Mouse (Mus musculus): ENCODE results near the gene Slc7a3. TPM values are rescaled to one million over a fixed set of nuclear protein-coding genes. Genes with fewer than 3 reads are reported as not detected.

The Slc7a3 gene
- polyA plus RNA-seq, 1 experiment from 2014 or later: 1.9 TPM

Other genes starting within 250 kb of the Slc7a3 start
- gene Tex11, start 26.4 kb downstream of the Slc7a3 start, polyA plus RNA-seq (2015; fragmentation: Nextera tagmentation; extraction: Ambion mirVana): 0.06 TPM in 1 of 2 replicates, not detected in the other
- 50.4 and 54.3 TPM in 2 replicates for gene Snx12, start 136.5 kb upstream of the Slc7a3 start, polyA plus RNA-seq (2015; fragmentation: Nextera tagmentation; extraction: Ambion mirVana)
- gene Foxo4, start 168.5 kb upstream of the Slc7a3 start, polyA plus RNA-seq (2015; fragmentation: Nextera tagmentation; extraction: Ambion mirVana): 5.1 and 5.8 TPM in 2 replicates
- gene Gm614, start 178.0 kb upstream of the Slc7a3 start, polyA plus RNA-seq (2015; fragmentation: Nextera tagmentation; extraction: Ambion mirVana): not detected in 2 replicates
- gene Il2rg, start 182.2 kb upstream of the Slc7a3 start, polyA plus RNA-seq (2015; fragmentation: Nextera tagmentation; extraction: Ambion mirVana): 9.4 and 9.5 TPM in 2 replicates
- gene Gm20489, start 183.0 kb upstream of the Slc7a3 start, polyA plus RNA-seq (2015; fragmentation: Nextera tagmentation; extraction: Ambion mirVana): not detected in 2 replicates
- gene Med12, start 188.0 kb upstream of the Slc7a3 start, polyA plus RNA-seq (2015; fragmentation: Nextera tagmentation; extraction: Ambion mirVana): 43.1 and 43.7 TPM in 2 replicates
- 17.8 and 19.9 TPM in 2 replicates for gene Nlgn3, start 213.1 kb upstream of the Slc7a3 start, polyA plus RNA-seq (2015; fragmentation: Nextera tagmentation; extraction: Ambion mirVana)

Data from limb, embryonic 13.5 days (tissue).